In the genomic region with DNA sequence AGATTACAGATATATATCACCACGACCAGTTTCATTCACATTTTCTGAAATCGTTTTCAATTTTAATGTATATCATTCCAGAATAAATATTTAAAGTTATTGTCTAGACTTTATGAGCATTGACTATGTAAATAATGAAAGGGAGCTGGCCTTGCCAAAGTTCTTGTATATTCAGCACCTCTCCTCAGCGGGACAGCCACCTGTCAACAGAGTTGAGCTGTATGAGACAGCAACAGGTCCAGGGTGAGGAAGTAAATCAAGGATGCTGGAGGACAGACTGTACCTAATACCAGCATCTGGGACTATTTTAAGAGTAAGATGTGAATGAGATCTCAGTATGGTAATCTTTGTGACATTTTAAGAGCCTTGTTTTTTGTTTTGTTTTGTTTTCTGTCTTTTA, we compare ENCODE assay signal across 38 mouse cellular contexts. TPM values are rescaled to one million over a fixed set of nuclear protein-coding genes. Genes with fewer than 3 reads are reported as not detected.
"Had no signal": no experiment of that assay in that cellular context is flagged by ENCODE, and none has a peak within 500 bp of the region (broad histone marks: within the 10 kb centered on the region; RNA-seq: fewer than 3 reads in every experiment).

No protein-coding gene starts in this region.

- H3K4me3 ChIP-seq: limb, embryonic 10.5 days; limb, embryonic 12.5 days; limb, embryonic 13.5 days; limb, embryonic 15.5 days; liver, embryonic 12.5 days; liver, embryonic 13.5 days; liver, embryonic 15.5 days; lung, embryonic 15.5 days; midbrain, embryonic 10.5 days; midbrain, embryonic 12.5 days; midbrain, embryonic 13.5 days; midbrain, embryonic 15.5 days; myocyte had no signal

- DNase-seq: left cerebral cortex, postnatal 4 days; liver, postnatal 0 days; lung, adult 18-20 months; lung, adult 2 months; lung, embryonic 14.5 days; lung, postnatal 10 days; lung, postnatal 14 days; lung, postnatal 36 days; lung, postnatal 4 days; midbrain, embryonic 14.5 days had no signal

- H3K4me1 ChIP-seq: limb, embryonic 10.5 days; limb, embryonic 12.5 days; limb, embryonic 13.5 days; limb, embryonic 15.5 days; lung, embryonic 15.5 days; midbrain, embryonic 10.5 days; midbrain, embryonic 12.5 days; midbrain, embryonic 13.5 days; midbrain, embryonic 15.5 days had no signal

- ATAC-seq: liver, postnatal 0 days; lung, postnatal 0 days; midbrain, embryonic 13.5 days; midbrain, embryonic 15.5 days; midbrain, embryonic 16.5 days had no signal

- H3K9me3 ChIP-seq: limb, embryonic 10.5 days; limb, embryonic 12.5 days; limb, embryonic 13.5 days; limb, embryonic 15.5 days; liver, embryonic 12.5 days; liver, embryonic 13.5 days; liver, embryonic 15.5 days; lung, embryonic 15.5 days; megakaryocyte, embryonic 14.5 days; midbrain, embryonic 10.5 days; midbrain, embryonic 12.5 days; midbrain, embryonic 13.5 days; midbrain, embryonic 15.5 days had no signal

- H3K27ac ChIP-seq: limb, embryonic 10.5 days; limb, embryonic 12.5 days; limb, embryonic 13.5 days; limb, embryonic 15.5 days; liver, embryonic 12.5 days; liver, embryonic 13.5 days; liver, embryonic 14.5 days; liver, embryonic 15.5 days; lung, embryonic 15.5 days; macrophage; midbrain, embryonic 10.5 days; midbrain, embryonic 12.5 days; midbrain, embryonic 13.5 days; midbrain, embryonic 15.5 days had no signal

- H3K27me3 ChIP-seq: limb, embryonic 12.5 days; limb, embryonic 13.5 days; limb, embryonic 15.5 days; liver, embryonic 12.5 days; liver, embryonic 13.5 days; liver, embryonic 15.5 days; lung, embryonic 15.5 days; megakaryocyte, embryonic 14.5 days; midbrain, embryonic 12.5 days; midbrain, embryonic 13.5 days; midbrain, embryonic 15.5 days had no signal

- H3K9ac ChIP-seq: limb, embryonic 12.5 days; limb, embryonic 13.5 days; limb, embryonic 15.5 days; liver, embryonic 12.5 days; liver, embryonic 13.5 days; liver, embryonic 14.5 days; liver, embryonic 15.5 days; liver, postnatal 0 days; lung, embryonic 14.5 days; lung, embryonic 15.5 days; midbrain, embryonic 12.5 days; midbrain, embryonic 13.5 days; midbrain, embryonic 15.5 days had no signal

RNA-seq across cellular contexts. Expression of a gene that starts 29.7 kb away (rescaled TPM):
- total RNA-seq: liver, adult 2 months; megakaryocyte progenitor cell, adult 5-6 weeks; megakaryocyte, adult 5-6 weeks; monocyte, adult 5-6 weeks had no signal
- polyA plus RNA-seq: limb, embryonic 10.5 days; limb, embryonic 11.5 days; limb, embryonic 12.5 days; liver, adult 2 months; liver, embryonic 12.5 days; liver, embryonic 16.5 days; liver, postnatal 0 days; lung, embryonic 14.5 days; lung, embryonic 15.5 days; lung, embryonic 16.5 days; midbrain, embryonic 10.5 days had no signal

RNA-seq across cellular contexts. Expression of a gene that starts 50.1 kb away (rescaled TPM):
- total RNA-seq: left cerebral cortex, postnatal 10 days; left cerebral cortex, postnatal 4 days; liver, adult 2 months; megakaryocyte progenitor cell, adult 5-6 weeks; megakaryocyte, adult 5-6 weeks; midbrain, postnatal 0 days; monocyte, adult 5-6 weeks had no signal
- polyA plus RNA-seq: limb, embryonic 14.5 days; liver, adult 2 months; liver, embryonic 15.5 days; liver, embryonic 16.5 days; lung, adult 2 months; lung, postnatal 0 days; midbrain, postnatal 0 days had no signal
